Mouse (Mus musculus): ENCODE measurements around the gene Cep57. TPM values are rescaled to one million over a fixed set of nuclear protein-coding genes. Genes with fewer than 3 reads are reported as not detected.

The Cep57 gene
- 30.1 and 32.3 TPM in 2 replicates for polyA plus RNA-seq (2012; rRNA removed)

GRCm38 (mm10) chr9:13826832-13827405, at the start of gene Cep57:
Cep57 (minus strand) TSS chr9:13827107.

GRCm38 (mm10) chr9:13827406-13828086, 639 bp upstream of the Cep57 start, which contains the start of gene Fam76b:
Fam76b (plus strand) TSS chr9:13827716.

Other genes with a start within 250 kb of the Cep57 start
- 5.8 and 6.9 TPM in 2 replicates for gene Mtmr2, start 78.7 kb downstream of the Cep57 start, polyA plus RNA-seq (2012; rRNA removed)
- gene Fam76b, start 609 bp upstream of the Cep57 start, polyA plus RNA-seq (2012; rRNA removed) = 12.6 and 15.1 TPM in 2 replicates